Mouse (Mus musculus) hindbrain, embryonic 14.5 days (tissue): ENCODE data around the gene Tnrc18. TPM values are rescaled to one million over a fixed set of nuclear protein-coding genes. Genes with fewer than 3 reads are reported as not detected.

Source experiments
- ATAC-seq: fragments of 200-750 bp; cut with Nextera tagmentation; 2 replicates; pipeline ENCODE4 v1.8.0; 2017; ENCODE audit warnings: moderate number of reproducible peaks, mild to moderate bottlenecking, moderate TSS enrichment, moderate library complexity; ENCODE audit not compliant: low FRiP score
- DNase-seq: peaks from one replicate; pipeline ENCODE4 v3.0.0-alpha.2; 2015; ENCODE audit warnings: low spot score
- H3K27ac ChIP-seq: fragments of 300-500 bp; sonication (generic); 2 replicates; pipeline ENCODE4 v1.5.1; 2014; ENCODE audit warnings: mild to moderate bottlenecking, moderate library complexity
- H3K27me3 ChIP-seq: fragments of 300-500 bp; sonication (generic); 2 replicates; pipeline ENCODE4 v1.6.1; 2014; ENCODE audit warnings: mild to moderate bottlenecking, low read length, mixed read lengths; ENCODE audit not compliant: control insufficient read depth, insufficient read depth
- H3K36me3 ChIP-seq: fragments of 300-500 bp; sonication (generic); replicated peaks from 2 replicates; pipeline ENCODE4 v1.6.1; 2014; ENCODE audit not compliant: control insufficient read depth, insufficient read depth
- H3K4me1 ChIP-seq: fragments of 300-500 bp; sonication (generic); replicated peaks from 2 replicates; pipeline ENCODE4 v1.6.1; 2014; ENCODE audit warnings: antibody characterized with exemption, low read length, mixed read lengths; ENCODE audit not compliant: control insufficient read depth, insufficient read depth
- H3K4me2 ChIP-seq: fragments of 300-500 bp; sonication (generic); replicated peaks from 2 replicates; pipeline ENCODE4 v1.6.1; 2014; ENCODE audit warnings: mild to moderate bottlenecking, moderate library complexity
- H3K4me3 ChIP-seq: fragments of 300-500 bp; sonication (generic); replicated peaks from 2 replicates; pipeline ENCODE4 v1.5.1; 2014; ENCODE audit warnings: mild to moderate bottlenecking, low read length
- H3K9ac ChIP-seq: fragments of 300-500 bp; sonication (generic); 2 replicates; pipeline ENCODE4 v1.6.1; 2014
- H3K9me3 ChIP-seq: fragments of 300-500 bp; sonication (generic); 2 replicates; pipeline ENCODE4 v1.6.1; 2016; ENCODE audit warnings: low read length; ENCODE audit not compliant: control insufficient read depth
- WGBS: fragments of 180-500 bp; shearing (Covaris S2); extraction: QIAGEN DNeasy Blood & Tissue Kit; methylation state at CpG from one replicate; pipeline ENCODE4 v1.1.7; 2014; 5-methylcytosine and 5-hydroxymethylcytosine counted together
- polyA plus RNA-seq: library from polyadenylated mRNA; unstranded; fragments of >200 nt; fragmentation: Nextera tagmentation; extraction: Ambion mirVana; gene quantifications from 2 replicates; pipeline ENCODE4 v1.2.1, GENCODE M21; 2014

Tnrc18 gene
- polyA plus RNA-seq, 1 experiment from 2014 or later = 38.9 TPM

DNA sequence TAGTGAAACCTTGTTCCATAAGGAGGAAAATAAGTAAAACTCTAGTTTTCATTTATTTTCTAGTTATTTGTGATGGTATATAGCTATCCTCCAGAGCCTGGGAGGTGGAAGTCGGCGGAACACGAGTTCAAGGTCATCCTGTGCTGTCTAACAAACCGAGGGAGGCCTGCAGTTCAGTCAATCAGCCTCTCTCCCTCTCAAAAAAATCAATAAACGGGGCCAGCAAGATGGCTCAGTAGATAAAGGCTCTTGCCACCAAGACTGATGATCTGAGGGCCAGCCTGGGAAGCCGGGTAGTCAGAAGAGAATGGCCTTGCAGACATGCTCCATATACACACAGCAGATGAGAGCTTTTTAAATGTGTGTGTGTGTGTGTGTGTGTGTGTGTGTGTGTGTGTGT lies 6.6 kb upstream of the Tnrc18 start:
- 13% methylated on average over 6 of the region's 6 CpGs for WGBS
- Histone ChIP-seq H3K4me2 (peak overlapping the region; percentile 99), H3K27me3 (no peaks in the 10 kb centered on the region), H3K36me3 (no peaks in the 10 kb centered on the region), H3K4me3 (peak overlapping the region; percentile 98), H3K9ac (peak overlapping the region; percentile 100), H3K4me1 (peaks cover 31% of the 10 kb centered on the region), H3K27ac (peak overlapping the region; percentile 100), H3K9me3 (no peaks in the 10 kb centered on the region)
- ATAC-seq (no peak), DNase-seq (no peak)

DNA sequence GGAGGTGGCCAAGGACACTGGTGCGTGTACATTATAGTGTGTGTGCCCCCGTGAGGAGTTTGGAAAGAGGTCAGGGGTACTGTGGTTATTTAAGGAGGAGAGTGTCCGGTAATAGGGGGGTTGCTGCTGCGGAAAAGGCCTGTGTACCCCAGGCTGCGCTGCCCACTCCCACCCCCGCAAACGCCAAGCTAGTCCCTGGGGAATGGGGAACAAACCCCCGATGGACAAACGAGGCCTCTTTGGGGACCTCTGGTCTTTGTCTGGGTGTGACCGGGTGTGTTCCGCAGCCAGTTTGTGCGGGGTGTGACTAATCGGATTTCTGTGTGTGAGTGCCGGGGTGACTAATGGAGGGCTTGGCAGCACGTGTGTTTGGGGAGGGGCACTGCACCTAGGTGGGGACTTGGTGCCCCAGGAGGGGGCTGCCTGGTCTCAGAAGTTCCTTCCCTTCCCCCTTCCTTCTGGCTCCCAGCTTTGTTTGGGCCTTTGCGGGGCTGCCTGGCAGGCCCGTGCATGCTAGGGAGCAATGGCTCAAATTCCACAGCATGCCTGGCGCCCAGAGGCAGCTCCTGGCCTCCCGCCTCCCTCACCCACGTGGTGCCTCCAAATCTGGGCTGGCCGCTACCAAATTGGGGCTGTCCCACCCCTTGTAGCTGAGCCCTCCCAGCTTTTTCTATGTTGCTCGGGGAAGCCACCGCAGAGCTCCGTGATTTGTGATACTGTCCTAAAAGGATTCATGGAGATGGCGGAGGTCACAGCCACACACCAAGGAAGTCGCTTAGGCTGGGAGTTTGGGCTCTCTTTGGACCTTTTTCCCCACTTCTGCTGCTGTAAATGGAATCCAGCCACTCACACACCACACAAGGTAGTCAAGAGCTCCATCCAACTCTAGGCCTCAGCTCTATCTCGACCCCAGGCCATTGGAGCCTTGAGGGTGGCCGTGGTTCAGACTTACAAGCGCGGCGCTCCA lies 5.9 kb upstream of the Tnrc18 start:
- H3K9ac ChIP-seq = peak overlapping the region; percentile 100
- peak overlapping the region; percentile 99 for H3K4me2 ChIP-seq
- H3K27me3 ChIP-seq = no peaks in the 10 kb centered on the region
- H3K36me3 ChIP-seq = no peaks in the 10 kb centered on the region
- peak overlapping the region; percentile 98 for H3K4me3 ChIP-seq
- DNase-seq (peak; percentile 66), ATAC-seq (peak; percentile 26)
- 6% methylated on average over 31 of the region's 31 CpGs for WGBS
- peaks cover 31% of the 10 kb centered on the region for H3K4me1 ChIP-seq
- H3K27ac ChIP-seq = peak overlapping the region; percentile 100
- no peaks in the 10 kb centered on the region for H3K9me3 ChIP-seq

DNA sequence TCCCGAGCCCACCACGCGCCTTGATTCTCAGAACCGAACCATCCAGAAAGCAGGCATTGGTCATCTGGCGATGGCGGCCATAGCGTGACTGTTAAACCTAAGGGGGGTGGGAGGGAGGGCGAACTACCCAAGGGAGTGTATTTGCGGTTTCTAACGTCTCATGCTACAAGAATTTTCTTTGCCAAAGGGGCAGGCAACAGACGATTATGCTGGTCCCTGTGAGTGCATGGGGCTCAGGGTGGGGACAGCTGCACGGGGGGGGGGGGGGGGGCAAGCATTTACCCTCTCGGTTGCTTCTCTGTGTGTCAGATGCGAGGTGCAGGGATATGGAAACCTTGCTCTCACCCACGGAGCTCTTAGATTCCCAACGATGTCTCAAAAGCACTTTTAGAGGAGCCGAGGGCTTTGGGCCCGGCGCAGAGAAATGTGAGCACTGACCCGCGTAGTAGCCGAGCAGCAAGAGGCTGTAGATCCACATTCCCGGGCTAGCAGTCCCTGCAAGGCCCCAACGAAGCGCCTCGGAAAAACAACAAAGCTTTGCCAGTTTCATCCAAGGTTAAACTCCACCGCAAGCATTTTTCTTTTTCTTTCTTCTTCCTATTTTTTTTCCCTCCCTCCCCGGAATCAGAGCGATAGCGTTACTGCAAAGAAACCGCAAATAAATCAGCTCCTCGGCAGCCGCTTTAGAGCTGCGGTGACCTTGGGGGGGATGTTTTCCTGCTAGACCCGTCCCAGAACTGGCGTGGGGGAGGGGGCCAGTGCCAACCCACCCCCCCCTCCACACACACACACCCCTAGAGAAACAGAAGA lies 5.0 kb upstream of the Tnrc18 start:
- peak overlapping the region; percentile 99 for H3K4me2 ChIP-seq
- H3K4me3 ChIP-seq = peak overlapping the region; percentile 98
- DNase-seq (peak; percentile 60), ATAC-seq (no peak)
- H3K9me3 ChIP-seq = no peaks in the 10 kb centered on the region
- peaks cover 31% of the 10 kb centered on the region for H3K4me1 ChIP-seq
- H3K36me3 ChIP-seq = no peaks in the 10 kb centered on the region
- H3K9ac ChIP-seq = peak overlapping the region; percentile 100
- H3K27ac ChIP-seq = peak overlapping the region; percentile 100
- 1% methylated on average over 36 of the region's 36 CpGs for WGBS
- no peaks in the 10 kb centered on the region for H3K27me3 ChIP-seq

DNA sequence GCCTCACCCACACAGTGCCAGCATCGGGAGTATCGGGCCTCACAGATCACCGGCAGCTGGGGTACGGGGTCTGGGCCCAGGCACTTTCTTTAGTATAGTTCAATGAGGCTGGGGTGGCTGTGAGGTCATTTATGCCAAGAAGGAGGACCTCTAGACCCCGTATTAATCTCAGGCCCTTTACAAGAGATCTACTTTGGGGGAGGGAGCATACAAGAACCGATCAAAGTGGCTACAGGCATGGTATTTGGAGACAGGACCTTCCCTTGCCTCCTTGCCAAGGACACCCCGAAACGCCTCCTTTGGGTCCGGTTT lies 4.5 kb upstream of the Tnrc18 start:
- no peaks in the 10 kb centered on the region for H3K27me3 ChIP-seq
- no peaks in the 10 kb centered on the region for H3K36me3 ChIP-seq
- no peak for ATAC-seq
- 0% methylated on average over 9 of the region's 9 CpGs for WGBS
- peak overlapping the region; percentile 100 for H3K27ac ChIP-seq
- H3K9me3 ChIP-seq = no peaks in the 10 kb centered on the region
- peak overlapping the region; percentile 99 for H3K4me2 ChIP-seq
- peak overlapping the region; percentile 100 for H3K9ac ChIP-seq
- peaks cover 31% of the 10 kb centered on the region for H3K4me1 ChIP-seq
- H3K4me3 ChIP-seq = peak overlapping the region; percentile 98
- no peak for DNase-seq

DNA sequence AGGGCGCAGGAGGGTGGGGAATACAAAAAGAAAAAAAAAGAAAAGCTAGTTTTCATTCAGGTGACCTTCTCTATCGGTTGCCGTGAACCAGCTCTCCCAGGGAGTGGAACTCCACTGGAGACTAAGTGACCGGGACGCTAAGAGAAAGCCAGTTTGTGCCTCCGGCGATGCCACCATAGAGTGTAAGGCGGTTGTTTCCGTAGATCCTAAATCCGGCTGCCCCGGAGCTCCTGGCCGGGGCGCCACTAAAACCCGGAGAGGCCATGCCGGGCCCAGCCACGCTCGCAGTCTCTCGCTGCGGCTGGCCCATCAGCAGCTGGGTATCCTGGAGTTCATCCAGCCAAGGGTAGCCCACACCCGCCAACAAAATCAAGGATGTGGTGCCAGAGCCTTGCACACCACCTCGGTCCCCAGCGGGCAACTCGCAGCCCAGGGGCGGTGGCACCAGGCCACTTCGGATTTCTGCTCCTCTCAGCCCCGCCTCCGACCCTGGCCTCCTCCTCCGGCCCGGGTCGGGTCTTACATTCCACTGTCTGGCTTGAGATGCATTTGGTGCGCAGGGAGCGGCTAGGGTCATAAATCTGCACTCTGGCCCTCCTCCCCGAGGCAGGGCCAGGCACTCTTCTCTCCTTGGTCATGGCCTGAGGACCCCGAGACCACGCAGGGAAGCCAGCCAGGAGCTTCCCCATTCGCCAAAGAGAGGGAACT lies 4.0 kb upstream of the Tnrc18 start:
- peak; percentile 75 for DNase-seq
- Histone ChIP-seq H3K27me3 (no peaks in the 10 kb centered on the region), H3K9ac (peak overlapping the region; percentile 100), H3K9me3 (no peaks in the 10 kb centered on the region), H3K4me3 (peak overlapping the region; percentile 98), H3K4me1 (peaks cover 31% of the 10 kb centered on the region), H3K4me2 (peak overlapping the region; percentile 99), H3K27ac (peak overlapping the region; percentile 100), H3K36me3 (no peaks in the 10 kb centered on the region)
- WGBS = under 1% methylated on average over 36 of the region's 36 CpGs
- ATAC-seq = peak; percentile 9; the same call in 1 of the 2 replicates

- Histone ChIP-seq H3K4me2 (peak overlapping the region; percentile 99), H3K27ac (peak overlapping the region; percentile 100), H3K4me1 (peaks cover 31% of the 10 kb centered on the region), H3K27me3 (no peaks in the 10 kb centered on the region), H3K36me3 (no peaks in the 10 kb centered on the region), H3K9me3 (no peaks in the 10 kb centered on the region), H3K4me3 (peak overlapping the region; percentile 98), H3K9ac (peak overlapping the region; percentile 100)
- ATAC-seq (no peak), DNase-seq (peak; percentile 77)
- WGBS = under 1% methylated on average over 53 of the region's 53 CpGs
These were observed 3.1 kb upstream of the Tnrc18 start for GRCm38 (mm10) chr5:142820276-142821265.

DNA sequence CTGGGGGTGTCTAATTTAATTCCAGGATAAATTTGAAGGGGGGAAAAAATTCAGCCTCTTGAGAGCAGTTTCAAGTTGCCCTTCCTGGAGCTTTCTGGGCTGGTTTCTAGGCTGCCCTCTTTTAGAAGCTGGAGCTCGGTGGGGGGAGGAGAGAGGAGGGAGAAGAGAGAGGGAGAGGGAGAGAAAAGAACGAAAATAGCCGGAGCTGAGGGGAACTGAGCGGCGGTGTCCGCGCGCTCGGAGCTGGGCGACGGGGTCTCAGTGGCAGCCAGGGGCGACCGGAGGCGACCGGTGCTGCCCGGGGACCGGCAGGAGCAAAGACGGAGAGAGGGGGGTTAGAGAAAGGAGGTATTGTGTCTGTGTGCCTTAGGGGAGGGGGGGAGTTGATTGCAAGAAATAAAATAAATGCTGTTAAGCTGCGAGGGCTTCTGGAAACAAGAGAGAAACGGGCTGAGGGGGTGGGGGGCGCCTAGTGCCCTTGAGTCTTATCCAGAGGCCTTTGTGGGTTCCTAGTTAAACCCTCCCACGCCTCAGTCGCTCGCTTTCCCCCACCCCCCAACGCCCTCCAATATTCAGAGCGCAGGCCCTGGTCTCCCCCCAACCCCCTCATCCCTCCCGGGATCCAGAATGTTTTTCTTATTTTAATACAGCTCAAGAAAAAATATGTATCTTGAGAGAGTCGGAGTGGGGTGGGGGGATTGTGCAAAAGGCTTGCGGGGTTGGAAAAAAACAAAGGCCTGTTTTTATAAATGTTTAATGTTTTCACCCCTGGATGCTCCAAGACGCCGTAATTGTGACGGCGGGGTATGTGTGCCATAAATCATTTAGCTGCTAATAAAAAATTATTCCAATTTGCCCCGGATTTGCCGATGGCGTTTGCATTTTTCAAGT lies 2.2 kb upstream of the Tnrc18 start:
- ATAC-seq (peak; percentile 35), DNase-seq (peak; percentile 80)
- Histone ChIP-seq H3K9me3 (no peaks in the 10 kb centered on the region), H3K36me3 (no peaks in the 10 kb centered on the region), H3K27ac (peak overlapping the region; percentile 100), H3K4me1 (peaks cover 22% of the 10 kb centered on the region), H3K4me2 (peak overlapping the region; percentile 99), H3K4me3 (peak overlapping the region; percentile 98), H3K27me3 (no peaks in the 10 kb centered on the region), H3K9ac (peak overlapping the region; percentile 100)
- under 1% methylated on average over 36 of the region's 36 CpGs for WGBS
